Mouse (Mus musculus) gastrocnemius, adult 2 months (tissue): ENCODE measurements around the gene Ccdc89. TPM values are rescaled to one million over a fixed set of nuclear protein-coding genes. Genes with fewer than 3 reads are reported as not detected.

Experiments
- DNase-seq: peaks from one replicate; pipeline ENCODE4 v3.0.0; 2022
- H3K27ac ChIP-seq: fragments of 200-600 bp; 2 replicates; pipeline ENCODE4 v1.8.1; 2022; ENCODE audit warnings: mild to moderate bottlenecking
- H3K4me3 ChIP-seq: fragments of 200-600 bp; 2 replicates; pipeline ENCODE4 v1.8.1; 2022; ENCODE audit warnings: mild to moderate bottlenecking, moderate library complexity
- CTCF ChIP-seq: fragments of 200-600 bp; IDR thresholded peaks from 2 replicates; pipeline ENCODE4 v1.8.1; 2022; ENCODE audit warnings: antibody characterized with exemption, mild to moderate bottlenecking, moderate library complexity
- intact Hi-C: fragments of 180-260 bp; cut with DNase I; formaldehyde crosslinking; loops from one replicate; pipeline ENCODE4 v1.15.1; 2025
- long read RNA-seq, 2 experiments: library from polyadenylated mRNA; stranded (forward); transcript quantifications; one replicate each; pipeline ENCODE4 v2.0.0; 2021
- total RNA-seq, 2 experiments: library from RNA; stranded (reverse); gene quantifications; 2 replicates each; pipeline ENCODE4 v1.2.3; 2021

The Ccdc89 gene
- total RNA-seq, result not detected
- long read RNA-seq, experiment 1, result 0 reads
- long read RNA-seq, experiment 2, result 0 reads

DNA sequence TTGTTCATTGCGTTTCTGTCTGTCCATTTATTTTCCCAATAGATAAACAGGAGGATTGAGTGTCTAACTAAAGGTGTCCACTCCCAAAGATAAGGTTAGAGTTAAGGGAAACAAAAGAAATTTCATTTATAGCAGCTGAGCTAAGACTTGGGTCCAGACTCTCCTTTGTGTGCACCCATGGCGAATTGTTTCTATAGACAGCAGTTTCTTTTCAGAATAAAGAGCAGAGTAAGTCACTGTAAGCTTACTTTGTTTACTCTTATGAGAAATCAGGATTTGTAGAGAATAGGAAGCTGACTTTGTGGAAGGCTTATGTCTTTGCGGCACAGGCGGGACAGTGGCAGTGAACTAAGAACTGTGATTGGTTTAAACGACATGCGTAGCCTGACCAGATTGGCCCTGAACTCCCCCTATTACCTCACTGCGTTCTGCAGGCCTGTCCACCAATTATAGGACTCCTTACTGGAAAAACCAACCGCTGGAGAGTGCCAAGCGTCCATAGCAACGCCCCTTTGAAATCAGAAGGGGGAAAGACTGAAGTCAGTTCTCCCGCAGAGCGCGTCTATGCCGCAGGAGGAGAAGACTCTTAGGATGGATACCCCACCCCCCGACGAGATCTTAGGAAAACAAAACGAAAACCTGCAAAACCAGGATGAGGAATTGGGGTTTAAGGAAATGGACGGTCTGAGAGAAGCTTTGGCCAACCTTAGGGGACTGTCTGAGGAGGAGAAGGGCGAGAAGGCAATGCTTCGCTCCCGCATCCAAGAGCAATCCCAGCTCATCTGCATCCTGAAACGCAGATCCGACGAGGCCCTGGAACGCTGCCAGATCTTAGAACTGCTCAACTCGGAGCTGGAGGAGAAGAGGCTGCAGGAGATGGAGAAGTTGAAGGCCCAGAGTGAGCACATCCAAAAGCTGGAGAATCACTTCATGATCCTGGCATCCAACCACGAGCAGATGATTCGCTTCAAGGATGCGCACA, at the start of gene Ccdc89:
Gene Ccdc89, plus strand, starts transcription at position 558 of the 982 bp plus-strand sequence.
- no peak for TF ChIP-seq CTCF
- peak; percentile 85 for DNase-seq
- H3K4me3 ChIP-seq, result peak within 1 kb of the TSS; percentile 82
- H3K27ac ChIP-seq, result peak within 1 kb of the TSS; percentile 77
- intact Hi-C loops, result no loop called here

DNA sequence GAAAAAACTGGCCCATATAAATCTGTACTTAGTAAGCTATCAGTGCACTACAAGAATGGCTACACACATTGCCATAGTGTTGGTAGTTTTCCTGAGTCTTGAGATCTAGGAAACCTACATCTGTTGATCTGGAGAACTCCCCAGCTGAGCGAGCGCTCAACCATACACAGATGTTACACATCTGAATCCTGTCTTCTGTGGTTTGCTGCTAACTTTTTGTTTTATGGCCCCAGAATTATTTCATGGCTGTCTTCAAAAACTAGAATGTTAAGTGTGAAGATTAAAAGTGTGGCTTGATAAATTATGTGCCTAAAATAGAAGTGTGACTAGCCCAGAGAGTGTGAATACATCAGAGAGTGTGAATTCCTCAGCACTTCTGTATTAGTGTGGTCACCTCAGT, 42.0 kb upstream of the Ccdc89 start:
- no peak for TF ChIP-seq CTCF
- DNase-seq, result no peak
- Histone ChIP-seq H3K27ac (no peak overlapping the region), H3K4me3 (no peak overlapping the region)
- intact Hi-C loops, result no loop called here

DNA sequence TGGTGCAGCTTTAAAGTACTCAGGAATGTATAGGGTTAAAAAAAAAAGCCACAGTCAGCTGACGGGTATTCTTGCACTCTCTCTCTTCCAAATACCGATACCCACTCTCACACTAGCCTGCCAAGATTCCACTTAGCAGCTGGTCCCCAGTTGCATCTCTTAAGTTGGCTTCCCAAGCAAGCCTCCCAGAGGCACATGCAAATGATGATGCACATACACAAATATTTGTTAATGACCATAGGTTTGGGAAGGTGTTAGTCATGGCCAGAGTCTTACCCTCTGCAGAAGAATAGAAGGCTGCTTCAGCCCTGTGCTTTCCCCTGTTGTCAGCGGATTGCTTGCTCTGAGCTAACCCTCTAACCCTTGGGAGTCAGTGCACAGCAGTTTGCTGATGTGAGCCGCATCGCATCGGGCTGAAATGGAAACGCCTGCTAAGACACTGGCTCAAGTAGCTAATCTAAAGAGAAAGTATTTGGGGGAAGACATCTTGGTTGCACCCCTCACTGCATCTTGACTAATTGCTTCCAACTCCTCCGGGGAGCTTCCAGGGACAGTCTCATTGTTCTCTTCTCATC, 39.4 kb upstream of the Ccdc89 start:
- no peak for TF ChIP-seq CTCF
- intact Hi-C loops, result no loop called here
- DNase-seq, result peak; percentile 41
- H3K4me3 ChIP-seq, result peak overlapping the region; percentile 63
- H3K27ac ChIP-seq, result peak overlapping the region; percentile 75

DNA sequence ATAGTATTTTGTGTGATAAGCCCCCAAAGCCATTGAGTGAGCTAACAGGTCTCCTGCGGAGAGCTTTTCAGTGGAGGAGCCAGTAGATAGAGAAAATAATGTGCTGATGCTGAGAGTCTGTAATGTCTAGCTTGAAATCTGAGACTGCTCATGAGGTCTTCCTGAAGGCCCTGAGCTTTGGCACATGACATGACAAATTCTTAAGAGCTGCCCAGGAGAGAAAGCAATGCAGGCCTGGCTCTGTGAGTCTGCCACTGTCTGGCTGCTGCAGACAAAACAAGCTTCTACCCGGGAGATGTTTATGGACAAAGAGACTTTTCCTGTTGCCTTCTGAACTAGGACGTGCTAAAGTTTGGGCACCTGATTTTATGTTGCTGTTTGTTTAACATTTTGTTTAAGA, 36.6 kb upstream of the Ccdc89 start:
- peak; percentile 36 for DNase-seq
- Histone ChIP-seq H3K4me3 (no peak overlapping the region), H3K27ac (peak overlapping the region; percentile 38; the same call in 1 of the 2 replicates)
- intact Hi-C loops, result no loop called here
- no peak for TF ChIP-seq CTCF

DNA sequence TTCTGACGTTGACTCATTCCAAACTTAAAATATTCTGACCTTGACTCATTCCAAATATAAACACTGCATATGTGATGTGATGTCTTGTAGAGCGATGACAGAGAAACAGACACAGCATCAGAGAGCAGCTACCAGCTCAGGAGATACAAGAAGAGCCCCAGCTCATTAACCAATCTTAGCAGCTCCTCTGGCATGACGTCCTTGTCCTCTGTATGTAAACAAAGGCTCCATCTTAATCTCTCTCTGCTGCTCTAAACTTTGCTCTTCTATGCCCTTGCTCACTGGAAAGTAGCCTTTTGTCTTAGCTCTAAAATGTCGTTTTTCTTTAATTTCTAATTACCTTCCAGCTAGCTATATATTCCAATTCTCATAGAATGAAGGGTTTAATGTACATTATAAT, 31.3 kb upstream of the Ccdc89 start:
- TF ChIP-seq CTCF, result no peak
- H3K27ac ChIP-seq, result no peak overlapping the region
- H3K4me3 ChIP-seq, result no peak overlapping the region
- no peak for DNase-seq
- intact Hi-C loops, result no loop called here

DNA sequence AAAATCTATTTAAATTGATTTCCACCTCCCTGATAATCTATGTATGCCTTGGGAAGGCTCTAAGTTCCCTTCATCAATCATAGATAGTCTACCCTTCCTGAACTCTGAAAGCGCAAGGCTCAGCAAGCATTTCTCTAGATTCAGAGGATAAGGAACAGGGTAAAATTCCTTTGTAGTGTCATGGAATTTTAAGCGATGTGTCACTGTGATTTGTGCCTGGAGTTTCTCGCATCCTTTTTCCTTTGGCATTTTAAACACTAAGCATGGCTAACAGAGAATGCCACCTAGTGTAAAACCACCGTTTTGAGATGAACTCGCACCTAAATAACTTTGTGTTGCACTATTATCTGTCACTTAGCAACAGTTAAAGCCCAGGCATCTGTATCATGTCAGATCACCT, 30.4 kb upstream of the Ccdc89 start:
- no peak for TF ChIP-seq CTCF
- Histone ChIP-seq H3K27ac (no peak overlapping the region), H3K4me3 (no peak overlapping the region)
- intact Hi-C loops, result no loop called here
- no peak for DNase-seq

DNA sequence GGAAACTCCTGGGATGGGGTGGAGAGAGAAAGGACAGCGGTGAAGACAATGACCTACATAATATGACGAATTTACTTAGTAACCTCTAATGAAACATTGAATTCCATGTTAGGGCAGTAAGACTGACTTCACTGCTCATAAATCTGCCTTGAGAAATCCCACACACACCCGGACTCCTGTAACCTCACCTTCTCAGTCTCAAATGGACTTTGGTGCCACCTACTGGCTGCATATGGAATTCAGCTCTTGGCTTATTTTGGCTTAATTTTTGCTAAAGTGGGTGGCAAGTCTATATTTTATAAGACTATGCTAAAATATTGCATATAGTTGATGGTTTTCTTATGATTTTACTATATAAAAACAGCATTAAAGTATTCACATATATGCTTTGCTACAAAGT, 16.4 kb upstream of the Ccdc89 start:
- intact Hi-C loops, result loop anchor here (1.0 to 5.0 kb wide), 2 partner anchors 108 to 130 kb away; partner anchors contain the start of gene Sytl2
- Histone ChIP-seq H3K27ac (0 out of 2 replicates have a peak overlapping the region, but pooled peaks have one; percentile 0), H3K4me3 (no peak overlapping the region)
- peak; percentile 63 for DNase-seq
- peak; percentile 94; the same call in 1 of the 2 replicates for TF ChIP-seq CTCF

DNA sequence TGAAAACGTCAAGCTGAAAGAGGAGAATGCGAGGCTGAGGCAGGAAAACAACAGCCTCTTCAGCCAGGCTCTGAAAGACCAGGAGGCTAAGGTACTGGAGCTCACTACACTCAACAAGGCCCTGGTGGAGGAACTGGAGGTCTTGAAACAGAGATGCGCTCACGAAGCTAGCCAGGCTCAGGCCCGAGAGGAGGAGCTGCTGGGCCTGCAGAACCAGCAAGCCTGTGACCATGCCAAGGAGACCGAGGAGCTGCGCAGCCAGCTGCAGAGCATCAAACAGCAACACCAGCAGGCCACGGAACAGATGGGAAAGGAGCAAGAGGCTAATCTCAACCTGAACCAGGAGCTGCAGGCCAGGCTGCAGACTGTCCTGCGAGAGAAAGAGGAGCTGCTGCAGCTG, 629 bp downstream of the Ccdc89 start:
- peak overlapping the region; percentile 82 for H3K4me3 ChIP-seq
- intact Hi-C loops, result no loop called here
- H3K27ac ChIP-seq, result peak overlapping the region; percentile 9; the same call in 1 of the 2 replicates
- TF ChIP-seq CTCF, result no peak
- DNase-seq, result peak; percentile 27

DNA sequence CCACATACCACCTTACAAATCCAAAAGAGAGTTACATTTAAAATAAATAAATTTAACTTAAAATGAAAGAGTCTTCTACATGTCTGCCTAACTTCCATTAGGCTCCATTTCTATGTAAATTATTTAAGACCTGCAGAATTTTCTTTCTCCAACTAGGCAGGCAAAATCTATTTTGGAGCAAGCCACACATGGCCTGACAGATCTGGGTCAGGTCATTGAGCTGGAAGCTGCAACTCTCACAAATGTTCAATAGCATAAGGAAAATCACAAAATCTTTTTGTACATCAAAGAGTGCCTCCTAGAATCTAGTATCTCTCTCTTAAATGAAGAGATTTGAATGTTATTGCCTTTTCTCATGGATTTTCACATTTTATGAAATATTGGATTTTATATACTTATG, 5.8 kb downstream of the Ccdc89 start:
- H3K4me3 ChIP-seq, result no peak overlapping the region
- no peak for TF ChIP-seq CTCF
- DNase-seq, result no peak
- H3K27ac ChIP-seq, result no peak overlapping the region
- intact Hi-C loops, result no loop called here

DNA sequence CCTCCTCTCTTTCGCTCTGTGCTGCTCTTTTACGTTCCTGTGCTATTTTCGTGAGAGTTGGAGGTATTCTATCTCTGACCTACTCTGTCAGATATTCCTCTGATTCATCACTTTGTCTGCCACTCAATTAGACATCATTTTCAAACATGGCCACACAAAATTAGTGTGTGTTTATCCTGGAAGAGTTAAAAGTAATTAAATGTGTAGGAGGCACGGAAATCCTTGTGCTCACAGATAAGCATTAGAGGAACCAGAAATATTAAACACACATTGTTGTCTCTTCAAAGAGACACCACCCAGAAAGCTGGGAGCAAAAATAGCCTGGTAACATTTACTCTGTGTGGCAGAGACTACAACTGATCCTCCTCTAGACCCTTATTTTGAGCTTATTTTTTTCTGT, 13.7 kb downstream of the Ccdc89 start:
- Histone ChIP-seq H3K4me3 (no peak overlapping the region), H3K27ac (no peak overlapping the region)
- no peak for TF ChIP-seq CTCF
- no peak for DNase-seq
- intact Hi-C loops, result loop anchor here (5.0 kb wide), 1 partner anchor 37 kb away; the partner anchor contains the start of genes Dlg2 and Tmem126b

DNA sequence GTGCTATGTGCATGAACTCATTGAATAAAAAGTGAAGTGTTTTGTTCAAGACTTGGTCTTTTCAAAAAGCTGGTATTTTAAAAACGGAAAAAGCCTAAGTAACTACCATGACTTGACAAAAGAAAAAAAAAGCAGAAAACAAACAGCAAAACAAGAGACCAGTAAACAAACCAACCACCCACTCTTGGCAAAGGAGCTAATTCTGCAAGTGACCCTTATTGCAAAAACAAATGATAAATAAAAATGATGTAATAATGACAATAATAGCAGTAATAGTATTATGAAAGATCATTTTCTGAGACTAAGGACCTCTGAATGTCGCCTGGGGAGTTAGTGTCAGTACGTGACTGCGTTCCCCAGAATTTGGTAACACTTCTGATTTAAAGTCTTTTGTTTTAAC, 15.7 kb downstream of the Ccdc89 start:
- intact Hi-C loops, result loop anchor here (5.0 kb wide), 1 partner anchor 35 kb away; the partner anchor contains the start of genes Dlg2 and Tmem126b
- TF ChIP-seq CTCF, result no peak
- Histone ChIP-seq H3K27ac (peak overlapping the region; percentile 88), H3K4me3 (peak overlapping the region; percentile 95)
- DNase-seq, result no peak

DNA sequence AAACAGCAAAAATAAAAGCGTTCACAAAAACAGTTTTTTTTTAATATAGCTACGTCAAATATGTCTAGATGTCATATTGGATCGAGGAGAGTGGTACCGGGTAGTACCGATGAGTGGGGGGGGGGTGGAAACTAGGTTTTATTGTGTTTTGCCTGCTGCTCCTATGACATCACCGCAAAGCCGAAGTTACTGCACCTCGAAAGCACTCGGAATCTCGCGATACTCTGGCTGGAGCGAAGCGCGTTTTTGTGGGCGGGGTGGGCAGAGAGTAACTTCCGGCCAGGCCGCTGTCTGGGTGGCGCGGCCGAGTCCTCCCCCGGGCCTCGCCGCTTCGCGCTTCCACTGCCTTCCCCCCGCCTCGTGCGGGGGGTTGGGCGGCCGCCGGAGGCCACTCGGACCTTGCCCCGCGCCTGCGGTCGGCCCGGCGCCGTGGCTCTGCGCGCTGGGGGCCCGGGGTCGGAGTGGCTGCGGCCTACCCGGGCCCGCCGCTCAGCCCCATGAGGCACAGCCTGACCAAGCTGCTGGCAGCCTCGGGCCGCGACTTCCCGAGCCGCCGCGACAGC, 16.2 kb downstream of the Ccdc89 start, which contains the start of gene Crebzf:
Gene Crebzf, plus strand, starts transcription at position 212 of the 563 bp plus-strand sequence.
- intact Hi-C loops, result loop anchor here (5.0 kb wide), 1 partner anchor 35 kb away; the partner anchor contains the start of genes Dlg2 and Tmem126b
- peak; percentile 98 for DNase-seq
- H3K4me3 ChIP-seq, result peak within 1 kb of the TSS; percentile 95
- peak within 1 kb of the TSS; percentile 88 for H3K27ac ChIP-seq
- no peak for TF ChIP-seq CTCF
